Mouse (Mus musculus) CD8-positive naive resting alpha-beta T cell, adult 2 months (primary cell): ENCODE measurements around the gene Glb1l.

Experiments
- DNase-seq, 2 experiments: peaks; one replicate each; pipeline ENCODE4 v3.0.0; 2022; ENCODE audit warnings: low read depth in 2 of 2, low spot score in 2 of 2

Gene Glb1l

GRCm38 (mm10) chr1:75155837-75156236 is 54.8 kb downstream of the Glb1l start:
- DNase-seq, result no peak

DNA sequence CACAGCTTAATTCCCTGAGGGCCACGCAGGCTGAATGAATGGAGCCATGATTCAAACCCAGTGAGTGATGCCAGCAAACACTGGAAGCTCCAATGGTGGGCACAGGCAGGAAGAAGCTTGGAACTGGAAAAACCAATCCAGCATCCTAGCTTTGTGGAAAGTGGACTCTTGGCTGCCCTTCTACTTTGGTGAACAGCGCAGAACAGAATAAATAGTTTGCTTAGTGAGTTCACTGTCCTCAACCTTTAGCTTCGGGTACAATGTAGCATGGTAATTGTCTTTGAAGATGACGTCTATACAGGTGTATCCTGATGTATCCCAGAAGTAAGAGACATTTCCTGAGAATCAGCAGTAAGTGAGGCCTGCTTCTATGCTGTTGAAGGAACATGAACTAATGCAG is 61.9 kb downstream of the Glb1l start:
- DNase-seq, result no peak
